Mouse (Mus musculus) kidney, embryonic 14.5 days (tissue): ENCODE measurements around the gene Caln1. TPM values are rescaled to one million over a fixed set of nuclear protein-coding genes. Genes with fewer than 3 reads are reported as not detected.

Experiments
- ATAC-seq: fragments of 200-750 bp; cut with Nextera tagmentation; 2 replicates; pipeline ENCODE4 v1.8.0; 2017; ENCODE audit warnings: moderate number of reproducible peaks, mild to moderate bottlenecking, moderate TSS enrichment, moderate library complexity; ENCODE audit not compliant: low FRiP score, low TSS enrichment
- H3K27ac ChIP-seq: fragments of 300-500 bp; sonication (generic); 2 replicates; pipeline ENCODE4 v1.5.1; 2014; ENCODE audit warnings: low read depth, mild to moderate bottlenecking, low read length, moderate library complexity, mixed read lengths
- H3K27me3 ChIP-seq: fragments of 300-500 bp; sonication (generic); 2 replicates; pipeline ENCODE4 v1.6.1; 2014; ENCODE audit warnings: mild to moderate bottlenecking, low read length; ENCODE audit not compliant: control insufficient read depth, insufficient read depth
- H3K36me3 ChIP-seq: fragments of 300-500 bp; sonication (generic); 2 replicates; pipeline ENCODE4 v1.6.1; 2014; ENCODE audit warnings: low read length, mixed read lengths; ENCODE audit not compliant: control insufficient read depth, insufficient read depth
- H3K4me1 ChIP-seq: fragments of 300-500 bp; sonication (generic); 2 replicates; pipeline ENCODE4 v1.6.1; 2014; ENCODE audit warnings: low read length, mixed read lengths; ENCODE audit not compliant: control insufficient read depth, insufficient read depth
- H3K4me2 ChIP-seq: fragments of 300-500 bp; sonication (generic); replicated peaks from 2 replicates; pipeline ENCODE4 v1.6.1; 2014; ENCODE audit warnings: low read depth, mild to moderate bottlenecking, low read length
- H3K4me3 ChIP-seq: fragments of 300-500 bp; sonication (generic); 2 replicates; pipeline ENCODE4 v1.5.1; 2014; ENCODE audit warnings: mild to moderate bottlenecking, low read length
- H3K9ac ChIP-seq: fragments of 300-500 bp; sonication (generic); 2 replicates; pipeline ENCODE4 v1.6.1; 2014; ENCODE audit warnings: low read depth, mild to moderate bottlenecking, low read length, moderate library complexity
- H3K9me3 ChIP-seq: fragments of 300-500 bp; sonication (generic); 2 replicates; pipeline ENCODE4 v1.6.1; 2016; ENCODE audit warnings: low read length; ENCODE audit not compliant: control insufficient read depth
- WGBS: fragments of 180-500 bp; shearing (Covaris S2); extraction: QIAGEN DNeasy Blood & Tissue Kit; methylation state at CpG from one replicate; pipeline ENCODE4 v1.1.7; 2014; 5-methylcytosine and 5-hydroxymethylcytosine counted together
- polyA plus RNA-seq: library from polyadenylated mRNA; unstranded; fragments of >200 nt; fragmentation: Nextera tagmentation; extraction: Ambion mirVana; gene quantifications from 2 replicates; pipeline ENCODE4 v1.2.1, GENCODE M21; 2014

Caln1 gene
- polyA plus RNA-seq, 1 experiment from 2014 or later: 0.27 TPM

DNA sequence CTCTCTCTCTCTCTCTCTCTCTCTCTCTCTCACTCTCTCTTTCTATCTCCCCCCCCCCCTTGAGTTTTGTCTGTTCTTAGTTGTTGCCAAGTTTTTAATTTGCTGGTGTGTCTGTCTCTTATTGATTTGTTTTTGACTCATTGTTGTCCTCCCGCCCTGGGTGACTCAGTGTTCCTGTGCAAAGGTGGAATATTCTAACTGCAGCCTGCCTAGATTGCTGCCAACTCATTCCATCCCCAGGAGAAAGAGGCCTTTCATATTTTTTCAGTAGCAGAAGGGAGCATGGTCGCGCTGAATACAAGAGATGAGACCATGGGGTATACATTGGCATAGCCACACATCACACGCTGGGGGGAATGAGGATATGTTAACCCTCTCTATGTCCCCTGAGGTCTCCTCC, 335.6 kb downstream of the Caln1 start:
- 81% methylated on average over 4 of the region's 4 CpGs for WGBS

DNA sequence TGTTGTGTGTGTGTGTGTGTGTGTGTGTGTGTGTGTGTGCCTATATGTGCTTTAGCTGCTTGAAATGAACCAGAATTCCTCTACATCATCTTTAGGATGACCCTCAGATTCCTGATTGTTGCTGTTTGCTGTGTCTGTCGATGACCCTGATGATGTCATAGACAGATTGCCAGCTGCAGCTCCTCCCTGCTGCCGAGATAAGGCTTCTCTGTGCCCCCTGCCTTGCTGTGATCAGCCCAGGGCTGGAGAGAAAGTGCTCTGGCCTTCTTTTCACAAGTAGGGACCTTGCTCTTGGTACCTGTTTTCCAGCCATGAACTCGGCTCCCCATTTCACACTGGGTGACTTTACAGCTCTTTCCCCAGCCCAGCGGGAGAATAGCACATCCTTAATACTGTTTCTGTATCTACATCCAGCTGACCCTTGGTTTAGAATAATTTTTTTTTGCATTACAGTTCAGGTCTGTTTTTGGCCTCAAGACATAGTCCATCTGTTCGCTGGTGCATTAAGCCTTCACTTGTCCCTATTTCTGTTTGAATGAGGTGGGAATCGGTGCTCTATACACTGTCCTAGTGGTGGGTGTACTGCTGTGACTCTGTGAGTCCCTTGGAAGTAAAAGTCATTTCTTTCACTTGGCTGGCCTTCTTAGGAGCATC, 337.1 kb downstream of the Caln1 start:
- 66% methylated on average over 6 of the region's 6 CpGs for WGBS
- no peak overlapping the region for H3K9ac ChIP-seq
- no peaks in the 10 kb centered on the region for H3K36me3 ChIP-seq
- H3K9me3 ChIP-seq: no peaks in the 10 kb centered on the region
- H3K4me3 ChIP-seq: no peak overlapping the region
- no peak overlapping the region for H3K4me2 ChIP-seq
- no peak for ATAC-seq
- no peak overlapping the region for H3K27ac ChIP-seq
- no peaks in the 10 kb centered on the region for H3K27me3 ChIP-seq
- H3K4me1 ChIP-seq: no peaks in the 10 kb centered on the region

More for the DNA sequence above, 335.6 kb downstream of the Caln1 start:
- H3K9me3 ChIP-seq: no peaks in the 10 kb centered on the region
- no peak for ATAC-seq
- no peaks in the 10 kb centered on the region for H3K36me3 ChIP-seq
- H3K4me3 ChIP-seq: no peak overlapping the region
- no peaks in the 10 kb centered on the region for H3K27me3 ChIP-seq
- no peak overlapping the region for H3K4me2 ChIP-seq
- H3K27ac ChIP-seq: no peak overlapping the region
- no peaks in the 10 kb centered on the region for H3K4me1 ChIP-seq
- H3K9ac ChIP-seq: no peak overlapping the region

DNA sequence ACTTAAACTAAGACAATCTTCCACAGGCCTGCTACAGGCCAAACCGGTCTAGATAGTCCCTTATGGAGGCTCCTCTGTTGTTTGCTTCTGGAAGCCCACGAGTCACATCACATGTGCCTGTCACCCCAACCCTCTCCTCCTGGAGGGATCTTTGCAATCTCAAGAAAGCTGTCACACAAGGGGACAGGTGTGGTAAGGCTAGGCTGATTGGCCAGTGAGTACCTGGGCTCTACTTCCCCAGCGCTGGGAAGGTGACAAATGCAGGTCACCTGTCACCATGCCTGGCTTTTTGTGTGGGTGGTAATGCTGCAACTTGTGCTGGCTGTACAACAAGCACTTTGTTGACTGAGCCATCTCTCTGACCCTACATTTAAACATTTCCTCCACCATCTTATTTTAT, 338.5 kb downstream of the Caln1 start:
- no peak overlapping the region for H3K9ac ChIP-seq
- H3K4me2 ChIP-seq: no peak overlapping the region
- H3K27me3 ChIP-seq: no peaks in the 10 kb centered on the region
- H3K27ac ChIP-seq: no peak overlapping the region
- no peaks in the 10 kb centered on the region for H3K9me3 ChIP-seq
- H3K4me3 ChIP-seq: no peak overlapping the region
- H3K36me3 ChIP-seq: no peaks in the 10 kb centered on the region
- H3K4me1 ChIP-seq: no peaks in the 10 kb centered on the region
- 81% methylated on average over 3 of the region's 3 CpGs for WGBS
- ATAC-seq: no peak

DNA sequence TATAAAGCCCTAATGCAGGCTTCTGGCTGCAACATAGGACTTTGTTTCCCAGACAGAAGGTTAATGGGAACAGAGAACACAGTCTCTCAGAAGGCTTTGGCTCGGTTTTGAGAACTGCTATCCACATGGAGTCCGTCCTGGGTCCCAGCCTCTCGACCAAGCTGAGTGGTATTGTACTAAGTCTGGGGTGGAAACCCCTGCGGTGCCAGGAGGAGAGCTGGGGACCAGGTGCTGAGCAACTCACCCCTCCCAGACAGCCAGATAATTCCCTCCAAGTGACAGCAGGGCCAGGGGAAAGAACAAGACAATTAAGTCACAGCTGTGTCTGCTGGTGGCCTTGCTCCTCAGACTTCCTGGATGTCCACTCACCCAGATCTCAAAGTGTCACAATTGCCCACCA, 339.4 kb downstream of the Caln1 start:
- no peak for ATAC-seq
- Histone ChIP-seq H3K4me1 (no peaks in the 10 kb centered on the region), H3K27ac (no peak overlapping the region), H3K27me3 (no peaks in the 10 kb centered on the region), H3K4me3 (no peak overlapping the region), H3K36me3 (no peaks in the 10 kb centered on the region), H3K9ac (no peak overlapping the region), H3K9me3 (no peaks in the 10 kb centered on the region), H3K4me2 (no peak overlapping the region)
- WGBS: 77% methylated on average over 4 of the region's 4 CpGs

DNA sequence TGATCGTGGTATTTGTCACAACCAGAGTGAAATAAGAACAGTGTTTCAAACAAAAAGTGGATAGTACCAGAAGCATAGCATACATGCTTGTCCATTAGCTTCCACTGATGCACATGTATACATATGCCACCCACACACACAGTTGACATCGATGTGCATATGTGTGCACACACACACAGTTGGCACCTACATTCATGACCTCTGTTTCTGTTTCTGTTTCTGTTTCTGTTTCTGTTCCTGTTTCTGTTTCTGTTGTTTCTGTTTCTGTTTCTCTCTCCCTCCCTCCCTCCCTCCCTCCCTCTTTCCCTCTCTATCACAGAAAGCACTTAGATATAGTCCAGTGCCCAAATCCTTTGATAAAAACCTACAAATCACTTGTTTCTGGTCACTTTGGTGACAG, 342.4 kb downstream of the Caln1 start:
- H3K9me3 ChIP-seq: no peaks in the 10 kb centered on the region
- no peaks in the 10 kb centered on the region for H3K36me3 ChIP-seq
- no peak overlapping the region for H3K9ac ChIP-seq
- H3K27ac ChIP-seq: no peak overlapping the region
- ATAC-seq: no peak
- no peak overlapping the region for H3K4me3 ChIP-seq
- H3K27me3 ChIP-seq: no peaks in the 10 kb centered on the region
- 90% methylated on average over 2 of the region's 2 CpGs for WGBS
- no peaks in the 10 kb centered on the region for H3K4me1 ChIP-seq
- no peak overlapping the region for H3K4me2 ChIP-seq

DNA sequence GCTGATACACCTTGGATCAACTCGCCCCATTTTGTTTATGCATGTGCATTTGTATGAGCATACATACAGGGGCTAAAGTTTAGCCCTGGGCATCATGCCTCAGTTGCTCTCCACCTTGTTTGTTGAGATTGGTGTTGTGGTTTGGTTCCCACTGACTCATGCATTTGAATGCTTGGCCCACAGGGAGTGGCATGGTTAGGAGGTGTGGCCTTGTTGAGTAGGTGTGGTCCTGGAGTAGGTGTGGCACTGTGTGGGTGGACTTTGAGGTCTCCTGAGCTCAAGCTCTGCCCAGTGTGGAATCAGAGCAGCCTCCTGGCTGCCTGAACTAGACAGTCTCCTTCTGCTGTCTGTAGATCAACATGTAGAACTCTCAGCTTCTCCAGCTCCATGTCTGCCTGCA, 343.0 kb downstream of the Caln1 start:
- no peak overlapping the region for H3K9ac ChIP-seq
- H3K27me3 ChIP-seq: no peaks in the 10 kb centered on the region
- no peak overlapping the region for H3K4me3 ChIP-seq
- H3K4me1 ChIP-seq: no peaks in the 10 kb centered on the region
- H3K9me3 ChIP-seq: no peaks in the 10 kb centered on the region
- no peak overlapping the region for H3K4me2 ChIP-seq
- H3K36me3 ChIP-seq: no peaks in the 10 kb centered on the region
- 81% methylated on average over 1 of the region's 1 CpGs for WGBS
- no peak for ATAC-seq
- no peak overlapping the region for H3K27ac ChIP-seq

DNA sequence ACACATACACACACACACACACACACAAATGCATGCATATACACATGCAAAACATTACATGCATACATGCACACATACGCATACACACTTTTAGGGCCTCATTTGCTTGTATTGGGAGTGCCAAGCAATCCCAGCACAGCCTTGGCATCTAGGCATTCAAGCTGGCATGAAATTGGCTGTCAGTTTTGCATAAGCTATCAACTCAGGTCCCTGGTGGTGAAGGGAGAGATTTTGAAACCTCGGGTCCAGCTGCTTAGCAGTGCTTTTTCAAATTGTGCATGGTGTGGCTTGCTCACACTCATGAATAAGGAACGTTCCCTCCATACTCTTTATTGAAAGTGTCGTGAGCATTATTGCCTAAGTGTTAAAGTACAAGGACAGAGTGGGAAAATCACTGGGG, 345.9 kb downstream of the Caln1 start:
- WGBS: 91% methylated on average over 4 of the region's 4 CpGs
- no peaks in the 10 kb centered on the region for H3K27me3 ChIP-seq
- H3K4me2 ChIP-seq: no peak overlapping the region
- H3K4me3 ChIP-seq: no peak overlapping the region
- H3K4me1 ChIP-seq: no peaks in the 10 kb centered on the region
- no peaks in the 10 kb centered on the region for H3K9me3 ChIP-seq
- no peak overlapping the region for H3K27ac ChIP-seq
- no peaks in the 10 kb centered on the region for H3K36me3 ChIP-seq
- H3K9ac ChIP-seq: no peak overlapping the region
- no peak for ATAC-seq

DNA sequence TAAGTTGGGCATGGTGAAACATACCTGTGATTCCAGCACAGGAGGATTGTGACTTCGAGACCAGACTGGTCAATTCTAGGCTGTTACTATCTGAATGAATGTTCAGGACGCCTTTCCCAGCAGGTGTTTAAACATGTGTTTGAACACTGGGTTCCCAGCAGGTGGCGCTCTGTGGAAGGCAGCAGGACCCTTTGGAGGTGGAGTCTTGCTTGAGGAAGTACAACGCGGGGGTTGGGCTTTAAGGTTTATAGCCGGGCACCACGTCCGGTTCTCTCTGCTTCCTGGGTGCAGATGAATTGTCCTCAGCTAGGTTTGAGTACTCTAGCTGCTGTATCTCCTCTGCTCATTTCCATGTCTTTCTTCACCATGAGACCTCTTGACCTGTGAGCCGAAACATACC, 349.1 kb downstream of the Caln1 start:
- Histone ChIP-seq H3K4me2 (no peak overlapping the region), H3K9ac (no peak overlapping the region), H3K9me3 (no peaks in the 10 kb centered on the region), H3K27ac (no peak overlapping the region), H3K36me3 (no peaks in the 10 kb centered on the region), H3K27me3 (no peaks in the 10 kb centered on the region), H3K4me3 (no peak overlapping the region), H3K4me1 (no peaks in the 10 kb centered on the region)
- ATAC-seq: no peak
- WGBS: 71% methylated on average over 9 of the region's 9 CpGs

DNA sequence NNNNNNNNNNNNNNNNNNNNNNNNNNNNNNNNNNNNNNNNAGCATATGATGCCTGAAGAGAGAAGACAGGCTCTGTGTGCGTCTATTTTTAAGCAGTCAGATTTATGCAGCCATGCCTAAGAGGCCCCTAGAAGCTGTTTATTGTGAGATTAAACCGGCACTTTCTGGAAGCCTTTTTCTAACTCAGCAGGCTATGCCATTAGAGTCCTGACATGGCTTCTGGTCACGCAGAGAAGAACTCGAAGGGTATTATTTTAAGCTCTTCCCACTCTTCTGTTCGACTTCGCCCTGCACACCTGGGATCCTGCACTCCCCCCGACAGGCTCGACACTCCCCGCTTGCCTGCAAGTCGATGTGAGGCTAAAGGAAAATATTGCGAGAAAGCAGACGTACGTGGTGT, 372.9 kb downstream of the Caln1 start:
- H3K4me1 ChIP-seq: no peaks in the 10 kb centered on the region
- no peak overlapping the region for H3K4me2 ChIP-seq
- H3K27ac ChIP-seq: no peak overlapping the region
- WGBS: 79% methylated on average over 13 of the region's 13 CpGs
- no peak for ATAC-seq
- no peaks in the 10 kb centered on the region for H3K27me3 ChIP-seq
- H3K4me3 ChIP-seq: no peak overlapping the region
- no peaks in the 10 kb centered on the region for H3K36me3 ChIP-seq
- no peaks in the 10 kb centered on the region for H3K9me3 ChIP-seq
- H3K9ac ChIP-seq: no peak overlapping the region
